ENCODE assay signal across 20 mouse cellular contexts in the genomic region with DNA sequence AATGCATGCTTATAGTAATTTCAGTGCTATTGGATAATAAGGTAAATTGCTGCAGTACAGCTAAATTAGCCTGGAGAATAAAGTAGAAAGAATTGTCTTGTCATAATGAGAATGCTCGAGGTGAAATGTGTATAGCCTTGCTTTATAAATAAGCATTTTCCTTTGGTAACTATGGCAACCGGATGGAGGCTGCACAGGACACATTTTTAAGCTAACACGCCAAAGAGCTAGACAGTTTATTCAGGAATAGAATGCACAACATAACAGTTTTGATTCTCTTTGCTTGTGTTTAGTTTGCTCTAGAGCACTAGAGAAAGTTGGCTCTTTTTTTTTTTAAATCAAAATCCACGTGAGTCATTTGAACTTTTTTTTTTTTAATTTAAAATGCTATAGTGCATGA. TPM values are rescaled to one million over a fixed set of nuclear protein-coding genes. Genes with fewer than 3 reads are reported as not detected.
A peak's percentile ranks its signal among the peaks of the same experiment; 100 is the strongest.
DNase-seq lines count a peak whose midpoint lies in the region; ATAC-seq and TF ChIP-seq lines count a peak whose summit lies in the region.
"Had no signal": no experiment of that assay in that cellular context is flagged by ENCODE, and none has a peak within 500 bp of the region (broad histone marks: within the 10 kb centered on the region; RNA-seq: fewer than 3 reads in every experiment).

No protein-coding gene starts in this region.

- peak; percentile 41 for DNase-seq in forebrain, embryonic 14.5 days (ENCODE audit: low spot score)
- no peak for DNase-seq in hindbrain, embryonic 11.5 days (ENCODE audit: low spot score)
- peak; percentile 8 for DNase-seq in midbrain, postnatal 0 days (ENCODE audit: low spot score)
- DNase-seq in urinary bladder, adult 2 months (ENCODE audit: low spot score) = no peak
- DNase-seq: adrenal gland, postnatal 10 days; B cell, adult 2 months; cerebellum, adult 2 months; cerebellum, postnatal 10 days; gastrocnemius, postnatal 36 days; heart, adult 11 months; heart, postnatal 36 days had no signal

- no peaks in the 10 kb centered on the region for H3K9me3 ChIP-seq in forebrain, embryonic 14.5 days (replicated peaks; ENCODE audit: control insufficient read depth, low read length)
- no peaks in the 10 kb centered on the region for H3K9me3 ChIP-seq in forebrain, embryonic 12.5 days
- H3K9me3 ChIP-seq in hindbrain, embryonic 16.5 days (ENCODE audit: control insufficient read depth, low read length) = no peaks in the 10 kb centered on the region
- H3K9me3 ChIP-seq in hindbrain, embryonic 11.5 days (ENCODE audit: control insufficient read depth, low read length) = no peaks in the 10 kb centered on the region
- no peaks in the 10 kb centered on the region for H3K9me3 ChIP-seq in midbrain, postnatal 0 days (ENCODE audit: low read length)
- H3K9me3 ChIP-seq in midbrain, embryonic 15.5 days = no peaks in the 10 kb centered on the region
- H3K9me3 ChIP-seq: embryonic facial prominence, embryonic 10.5 days; forebrain, embryonic 15.5 days; G1E; heart, embryonic 13.5 days; hindbrain, embryonic 15.5 days had no signal

- no peaks in the 10 kb centered on the region for H3K36me3 ChIP-seq in forebrain, embryonic 14.5 days (ENCODE audit: control insufficient read depth, insufficient read depth, low read length)
- H3K36me3 ChIP-seq in forebrain, embryonic 12.5 days (replicated peaks) = no peaks in the 10 kb centered on the region
- no peaks in the 10 kb centered on the region for H3K36me3 ChIP-seq in hindbrain, embryonic 16.5 days (ENCODE audit: control insufficient read depth, insufficient read depth, low read length)
- no peaks in the 10 kb centered on the region for H3K36me3 ChIP-seq in hindbrain, embryonic 11.5 days (ENCODE audit: control insufficient read depth, insufficient read depth, low read length)
- peaks cover 13% of the 10 kb centered on the region for H3K36me3 ChIP-seq in midbrain, postnatal 0 days (ENCODE audit: insufficient read depth, low read length)
- H3K36me3 ChIP-seq in midbrain, embryonic 15.5 days (replicated peaks) = no peaks in the 10 kb centered on the region
- H3K36me3 ChIP-seq: embryonic facial prominence, embryonic 10.5 days; forebrain, embryonic 15.5 days; G1E; heart, embryonic 13.5 days; hindbrain, embryonic 15.5 days had no signal

- ATAC-seq in forebrain, embryonic 14.5 days = no peak
- ATAC-seq in forebrain, embryonic 12.5 days (ENCODE audit: low FRiP score) = no peak
- ATAC-seq in hindbrain, embryonic 16.5 days = 0 out of 2 replicates have a peak, but pooled peaks have one; percentile 52
- no peak for ATAC-seq in hindbrain, embryonic 11.5 days (ENCODE audit: low FRiP score)
- ATAC-seq in midbrain, postnatal 0 days (ENCODE audit: low FRiP score) = no peak
- ATAC-seq in midbrain, embryonic 15.5 days (replicated peaks) = no peak
- ATAC-seq: CD4-positive, CD25-positive, alpha-beta regulatory T cell, adult 4 months; forebrain, embryonic 15.5 days had no signal

- TF ChIP-seq CTCF in midbrain, postnatal 0 days (IDR thresholded peaks at IDR 0.05) = no peak

- no peaks in the 10 kb centered on the region for H3K27me3 ChIP-seq in forebrain, embryonic 14.5 days (replicated peaks; ENCODE audit: control insufficient read depth, insufficient read depth, low read length)
- H3K27me3 ChIP-seq in forebrain, embryonic 12.5 days = no peaks in the 10 kb centered on the region
- H3K27me3 ChIP-seq in hindbrain, embryonic 16.5 days (replicated peaks; ENCODE audit: control insufficient read depth, insufficient read depth, low read length) = no peaks in the 10 kb centered on the region
- no peaks in the 10 kb centered on the region for H3K27me3 ChIP-seq in hindbrain, embryonic 11.5 days (ENCODE audit: control insufficient read depth, insufficient read depth, low read length)
- no peaks in the 10 kb centered on the region for H3K27me3 ChIP-seq in midbrain, postnatal 0 days (ENCODE audit: insufficient read depth, low read length)
- H3K27me3 ChIP-seq in midbrain, embryonic 15.5 days (replicated peaks) = no peaks in the 10 kb centered on the region
- H3K27me3 ChIP-seq: forebrain, embryonic 15.5 days; heart, embryonic 13.5 days; hindbrain, embryonic 15.5 days had no signal

- no peaks in the 10 kb centered on the region for H3K4me1 ChIP-seq in forebrain, embryonic 14.5 days (ENCODE audit: control insufficient read depth, insufficient read depth, low read length)
- no peaks in the 10 kb centered on the region for H3K4me1 ChIP-seq in forebrain, embryonic 12.5 days
- no peaks in the 10 kb centered on the region for H3K4me1 ChIP-seq in hindbrain, embryonic 16.5 days (ENCODE audit: control insufficient read depth, insufficient read depth, low read depth, low read length)
- no peaks in the 10 kb centered on the region for H3K4me1 ChIP-seq in hindbrain, embryonic 11.5 days (replicated peaks; ENCODE audit: control insufficient read depth, insufficient read depth, low read length)
- H3K4me1 ChIP-seq in midbrain, postnatal 0 days (ENCODE audit: insufficient read depth, low read length) = no peaks in the 10 kb centered on the region
- H3K4me1 ChIP-seq in midbrain, embryonic 15.5 days = no peaks in the 10 kb centered on the region; the same call in 1 of the 2 replicates
- H3K4me1 ChIP-seq: embryonic facial prominence, embryonic 10.5 days; forebrain, embryonic 15.5 days; heart, embryonic 13.5 days; hindbrain, embryonic 15.5 days had no signal

- no peak overlapping the region for H3K27ac ChIP-seq in forebrain, embryonic 14.5 days (ENCODE audit: low read depth, low read length)
- H3K27ac ChIP-seq in forebrain, embryonic 12.5 days = no peak overlapping the region
- H3K27ac ChIP-seq in hindbrain, embryonic 16.5 days (ENCODE audit: low read depth, low read length) = no peak overlapping the region
- H3K27ac ChIP-seq in hindbrain, embryonic 11.5 days (ENCODE audit: low read depth, low read length) = no peak overlapping the region
- no peak overlapping the region for H3K27ac ChIP-seq in midbrain, postnatal 0 days (ENCODE audit: low read depth, low read length)
- H3K27ac ChIP-seq in midbrain, embryonic 15.5 days = no peak overlapping the region
- H3K27ac ChIP-seq: embryonic facial prominence, embryonic 10.5 days; forebrain, embryonic 15.5 days; heart, embryonic 13.5 days; hindbrain, embryonic 15.5 days had no signal

- H3K4me2 ChIP-seq in forebrain, embryonic 14.5 days (ENCODE audit: low read length) = no peak overlapping the region
- no peak overlapping the region for H3K4me2 ChIP-seq in forebrain, embryonic 12.5 days
- no peak overlapping the region for H3K4me2 ChIP-seq in hindbrain, embryonic 16.5 days (ENCODE audit: low read length)
- H3K4me2 ChIP-seq in hindbrain, embryonic 11.5 days (replicated peaks; ENCODE audit: low read depth, low read length) = no peak overlapping the region
- no peak overlapping the region for H3K4me2 ChIP-seq in midbrain, postnatal 0 days (ENCODE audit: low read depth, low read length, poor library complexity, severe bottlenecking)
- no peak overlapping the region for H3K4me2 ChIP-seq in midbrain, embryonic 15.5 days
- H3K4me2 ChIP-seq: forebrain, embryonic 15.5 days; heart, embryonic 13.5 days; hindbrain, embryonic 15.5 days had no signal

- no peak overlapping the region for H3K9ac ChIP-seq in forebrain, embryonic 14.5 days (ENCODE audit: low read length)
- H3K9ac ChIP-seq in forebrain, embryonic 12.5 days = no peak overlapping the region
- H3K9ac ChIP-seq in hindbrain, embryonic 16.5 days (ENCODE audit: low read depth, low read length) = no peak overlapping the region
- no peak overlapping the region for H3K9ac ChIP-seq in hindbrain, embryonic 11.5 days (ENCODE audit: low read depth, low read length)
- no peak overlapping the region for H3K9ac ChIP-seq in midbrain, postnatal 0 days (replicated peaks; ENCODE audit: low read length, poor library complexity, severe bottlenecking)
- H3K9ac ChIP-seq in midbrain, embryonic 15.5 days = no peak overlapping the region
- H3K9ac ChIP-seq: forebrain, embryonic 15.5 days; heart, embryonic 13.5 days; hindbrain, embryonic 15.5 days had no signal

- whole genome bisulfite sequencing in forebrain, embryonic 14.5 days = 33% methylated on average over 4 of the region's 4 CpGs
- WGBS in forebrain, embryonic 12.5 days = 46% methylated on average over 4 of the region's 4 CpGs
- WGBS in hindbrain, embryonic 16.5 days = 40% methylated on average over 4 of the region's 4 CpGs
- WGBS in hindbrain, embryonic 11.5 days = 67% methylated on average over 4 of the region's 4 CpGs
- WGBS in midbrain, postnatal 0 days = 32% methylated on average over 4 of the region's 4 CpGs
- WGBS in midbrain, embryonic 15.5 days = 41% methylated on average over 4 of the region's 4 CpGs

- H3K4me3 ChIP-seq in forebrain, embryonic 14.5 days (ENCODE audit: low read depth, low read length) = no peak overlapping the region
- no peak overlapping the region for H3K4me3 ChIP-seq in forebrain, embryonic 12.5 days (replicated peaks)
- no peak overlapping the region for H3K4me3 ChIP-seq in hindbrain, embryonic 16.5 days (ENCODE audit: low read length)
- no peak overlapping the region for H3K4me3 ChIP-seq in hindbrain, embryonic 11.5 days (ENCODE audit: low read depth, low read length)
- H3K4me3 ChIP-seq in midbrain, postnatal 0 days (ENCODE audit: low read depth, low read length) = no peak overlapping the region
- H3K4me3 ChIP-seq in midbrain, embryonic 15.5 days = no peak overlapping the region
- H3K4me3 ChIP-seq: embryonic facial prominence, embryonic 10.5 days; forebrain, embryonic 15.5 days; heart, embryonic 13.5 days; hindbrain, embryonic 15.5 days had no signal

RNA-seq across cellular contexts. Expression of a gene that starts 49.6 kb away (rescaled TPM):
- 6.5 and 7.2 TPM in 2 replicates for polyA plus RNA-seq in forebrain, embryonic 14.5 days (2014; fragmentation: Nextera tagmentation; extraction: Ambion mirVana)
- polyA plus RNA-seq in forebrain, embryonic 12.5 days (2016; fragmentation: Nextera tagmentation; extraction: Ambion mirVana) = 5.3 and 6.1 TPM in 2 replicates
- 7.8 and 9.4 TPM in 2 replicates for polyA plus RNA-seq in hindbrain, embryonic 16.5 days (2015; fragmentation: Nextera tagmentation; extraction: Ambion mirVana)
- 9.7 and 11.2 TPM in 2 replicates for polyA plus RNA-seq in hindbrain, embryonic 11.5 days (2014; fragmentation: Nextera tagmentation; extraction: Ambion mirVana)
- total RNA-seq in midbrain, postnatal 0 days (2014; rRNA removed) = 20.5 and 29.2 TPM in 2 replicates
- 7.8 and 9.1 TPM in 2 replicates for polyA plus RNA-seq in midbrain, postnatal 0 days (2015; fragmentation: Nextera tagmentation; extraction: Ambion mirVana)
- 7.3 and 7.8 TPM in 2 replicates for polyA plus RNA-seq in midbrain, embryonic 15.5 days (2015; fragmentation: Nextera tagmentation; extraction: Ambion mirVana)
- polyA plus RNA-seq in urinary bladder, adult 2 months (2012; rRNA removed) = 17.1 and 24.7 TPM in 2 replicates
- polyA plus RNA-seq: CD4-positive, CD25-positive, alpha-beta regulatory T cell, adult 4 months; G1E had no signal

Comparison
In these comparisons a context has a peak if more than half of its experiments do, and no peak if none do; other contexts are left out.
1. DNase-seq: peak in forebrain, embryonic 14.5 days (single experiment) and midbrain, postnatal 0 days (single experiment); none in hindbrain, embryonic 11.5 days (single experiment) and urinary bladder, adult 2 months (single experiment).